Mouse (Mus musculus) adrenal gland, adult (tissue): ENCODE data around the gene Helt.

Experiments used
- DNase-seq, 2 experiments: peaks; one replicate each; pipeline ENCODE4 v3.0.0; 2022 to 2023; ENCODE audit warnings: low spot score in 1 of 2; ENCODE audit not compliant: inconsistent age in 2 of 2

The Helt gene

DNA sequence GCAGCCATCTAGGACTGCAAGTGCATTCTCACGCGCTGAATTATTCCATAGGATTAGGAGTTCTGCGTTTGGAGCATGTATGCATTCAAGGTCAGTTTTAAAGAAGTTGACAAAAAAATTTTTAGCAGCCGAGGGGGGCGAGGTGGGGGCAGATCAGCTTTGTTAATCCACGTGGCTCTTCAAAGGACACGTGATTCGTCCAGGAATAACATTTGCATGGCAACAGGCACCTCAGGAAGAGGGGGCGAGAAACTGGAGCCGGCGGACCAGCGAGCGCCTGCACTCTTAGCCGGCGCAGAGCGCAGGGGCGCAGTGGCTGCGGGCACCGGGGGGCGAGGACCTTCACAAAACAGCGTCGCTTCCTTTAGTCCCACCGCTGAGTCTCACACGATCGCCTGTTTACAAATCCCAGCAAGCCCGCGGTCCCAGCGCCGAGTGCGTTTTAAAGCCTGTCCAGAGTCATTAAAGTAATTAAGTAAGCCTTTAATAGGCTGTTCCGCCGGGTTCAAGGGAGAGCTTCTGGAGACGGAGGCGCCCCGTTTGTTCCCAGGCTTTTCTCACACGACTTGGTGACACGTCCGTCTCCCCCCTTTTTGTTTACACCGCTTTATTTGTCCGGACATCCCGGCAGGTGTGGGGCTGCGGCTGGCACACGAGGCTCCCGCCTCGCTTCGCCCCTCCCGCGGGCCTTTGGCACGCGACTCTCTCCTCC is at the start of gene Helt:
Helt (minus strand) TSS at position 491 of the 712 bp plus-strand sequence.
- peak in 1 of 2 experiments; percentile 41 for DNase-seq

- DNase-seq, result no peak
Measured at GRCm38 (mm10) chr8:46342272-46342671, 47.8 kb upstream of the Helt start.

DNA sequence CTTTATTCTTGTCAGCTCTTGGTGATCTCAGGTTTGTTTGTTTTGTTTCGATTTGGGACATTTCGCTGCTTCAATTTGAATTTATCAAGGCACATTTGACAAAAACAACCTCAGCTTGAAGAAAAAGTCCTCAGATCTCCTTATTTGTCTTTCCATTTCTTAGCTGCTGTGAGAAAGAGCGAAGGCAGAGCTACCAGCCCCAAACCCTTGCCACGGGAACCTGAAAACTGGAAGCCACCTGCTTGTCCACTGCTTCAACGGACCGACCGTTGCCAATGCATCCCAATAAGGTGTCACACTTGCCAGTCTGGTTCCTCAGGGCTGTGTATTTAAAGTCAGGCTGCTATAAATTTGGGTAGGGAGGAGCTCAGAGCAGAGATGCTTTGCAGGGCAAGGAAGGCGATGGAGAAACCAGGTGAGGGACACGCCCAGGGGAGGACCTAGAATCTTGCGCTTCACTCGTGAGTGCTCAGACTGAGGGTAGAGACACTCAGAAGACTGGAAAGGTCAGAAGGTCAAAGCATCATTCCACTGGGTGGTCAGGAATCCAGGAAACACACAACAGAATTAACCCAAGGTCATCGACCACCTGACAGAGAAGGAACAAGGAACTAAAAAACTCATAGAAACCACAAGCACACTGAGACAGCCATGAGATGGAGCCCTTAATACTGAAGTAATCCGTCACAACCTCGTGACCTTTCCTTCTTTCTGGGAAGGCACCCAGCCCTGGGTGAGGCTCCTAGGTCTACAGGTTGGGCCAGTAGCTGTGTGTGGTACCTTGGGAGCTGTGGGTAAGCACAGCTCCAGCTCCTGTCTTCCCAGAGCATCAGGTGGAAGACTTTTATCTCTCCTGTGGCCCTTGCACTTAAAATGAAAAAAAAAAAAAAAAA is 46.2 kb upstream of the Helt start:
- DNase-seq, result no peak

DNA sequence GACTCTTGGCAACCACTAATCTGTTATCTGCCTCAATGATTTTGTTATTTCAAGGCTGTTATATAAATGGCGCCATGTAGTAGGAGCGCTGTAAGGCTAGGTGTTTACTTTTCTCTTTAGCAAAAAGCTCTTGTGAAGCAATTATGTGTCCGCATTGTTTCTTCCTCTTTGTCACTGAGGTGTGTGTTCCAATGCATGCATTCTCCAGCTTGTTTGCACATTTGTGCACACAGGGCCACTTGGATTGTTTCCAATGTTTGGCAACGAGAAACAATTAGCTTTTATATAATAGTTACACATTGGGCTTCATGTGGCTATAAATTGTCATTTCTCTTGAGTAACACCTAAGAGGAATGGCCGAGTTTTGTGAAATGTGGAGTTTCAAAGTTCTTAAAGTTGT is 44.8 kb upstream of the Helt start:
- DNase-seq, result no peak

- DNase-seq, result no peak
Measured at GRCm38 (mm10) chr8:46336351-46336750, 41.9 kb upstream of the Helt start.

DNA sequence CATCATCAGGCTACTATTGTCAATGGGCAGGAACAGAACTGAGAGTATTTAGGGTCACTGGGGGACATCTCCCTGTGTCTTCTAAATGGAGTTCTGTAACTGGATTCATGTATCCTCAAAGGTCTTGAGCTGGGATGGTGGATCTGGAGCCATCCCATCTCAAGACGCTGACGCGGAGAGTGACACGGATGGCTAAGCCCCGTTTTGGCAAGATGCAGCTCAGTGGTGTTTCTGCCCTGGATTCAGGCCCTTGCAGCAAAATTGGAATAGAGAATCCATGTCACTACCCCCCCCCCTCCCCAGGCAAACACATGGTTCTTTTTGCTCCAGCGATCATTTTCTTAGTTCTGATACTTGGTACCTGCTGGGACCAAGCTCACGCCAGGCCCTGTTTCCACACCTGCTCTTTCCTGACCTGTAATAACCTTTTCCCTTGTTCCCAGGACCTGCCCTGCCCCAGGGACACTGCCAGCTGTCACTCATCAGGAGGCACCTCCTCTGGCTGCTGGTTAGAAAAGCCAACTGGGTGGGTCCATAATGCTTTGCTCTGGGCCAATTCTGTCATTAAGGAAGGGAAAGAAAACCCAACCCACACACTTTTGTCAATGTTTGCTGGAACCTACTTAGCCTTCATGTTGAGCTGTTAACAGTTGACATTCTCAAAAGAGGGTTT is 38.1 kb upstream of the Helt start:
- peak in 1 of 2 experiments; percentile 19 for DNase-seq

GRCm38 (mm10) chr8:46331801-46332200 is 37.3 kb upstream of the Helt start:
- DNase-seq, result peak in 1 of 2 experiments; percentile 32

DNA sequence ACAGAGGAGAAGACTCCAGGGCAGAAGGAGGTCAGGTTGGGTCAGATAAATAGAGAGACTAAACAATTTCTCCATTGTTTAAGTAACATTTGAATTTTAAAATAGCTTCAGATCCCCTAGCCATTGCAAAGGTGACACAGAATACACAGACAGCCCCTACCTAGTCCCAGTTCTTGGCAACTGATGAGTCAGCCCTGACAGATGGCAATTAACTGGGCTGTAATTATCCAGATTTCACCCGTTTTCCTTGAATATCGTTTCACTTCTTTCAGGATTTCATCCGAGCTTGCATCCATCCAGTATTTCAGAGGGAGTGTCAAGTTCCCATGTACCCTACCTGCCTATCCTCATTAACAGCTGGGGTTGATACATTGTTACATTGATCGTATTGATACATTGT is 34.9 kb upstream of the Helt start:
- no peak for DNase-seq

- DNase-seq, result no peak
Measured at GRCm38 (mm10) chr8:46327284-46327683, 32.8 kb upstream of the Helt start.

DNA sequence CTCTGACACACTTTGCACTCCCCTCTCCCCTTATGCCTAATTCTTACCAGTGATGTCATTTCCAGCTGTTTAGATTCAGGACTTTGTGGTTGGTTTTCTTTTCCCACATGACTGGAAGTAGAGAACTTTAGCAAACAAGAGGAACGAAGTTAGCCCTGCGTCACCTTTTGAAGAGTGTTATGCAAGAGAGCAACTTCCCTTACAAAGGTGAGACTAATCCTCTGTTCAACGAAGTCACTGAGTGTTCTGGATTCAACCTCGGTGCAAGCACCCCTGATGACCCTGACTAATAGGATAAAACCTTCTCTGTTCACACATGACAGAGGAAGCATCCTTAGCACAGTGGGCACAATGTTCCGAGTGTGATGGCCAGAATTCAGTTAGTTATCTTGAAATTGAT is 32.2 kb upstream of the Helt start:
- no peak for DNase-seq

GRCm38 (mm10) chr8:46324676-46325075 is 30.2 kb upstream of the Helt start:
- no peak for DNase-seq

- DNase-seq, result peak in 1 of 2 experiments; percentile 41
Measured at GRCm38 (mm10) chr8:46323672-46324191, 29.3 kb upstream of the Helt start.

DNA sequence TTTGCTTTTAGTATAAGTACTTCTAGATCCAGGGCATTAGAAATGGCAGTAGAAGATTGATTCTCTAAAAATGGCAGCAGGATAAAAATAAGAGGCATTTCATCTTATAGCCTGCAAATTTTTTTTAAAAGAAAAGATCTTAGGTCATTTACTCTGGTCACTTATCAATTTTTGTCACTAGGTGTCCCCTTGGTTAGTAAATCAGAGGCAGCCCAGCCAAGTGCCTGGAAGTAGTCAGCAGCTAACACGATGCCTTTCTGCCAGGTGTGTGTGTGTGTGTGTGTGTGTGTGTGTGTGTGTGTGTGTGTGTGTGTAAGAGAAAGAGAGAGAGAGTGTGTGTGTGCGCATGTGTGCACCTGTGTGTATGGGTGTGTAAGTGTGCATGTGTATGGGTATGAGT is 28.4 kb upstream of the Helt start:
- DNase-seq, result no peak

DNA sequence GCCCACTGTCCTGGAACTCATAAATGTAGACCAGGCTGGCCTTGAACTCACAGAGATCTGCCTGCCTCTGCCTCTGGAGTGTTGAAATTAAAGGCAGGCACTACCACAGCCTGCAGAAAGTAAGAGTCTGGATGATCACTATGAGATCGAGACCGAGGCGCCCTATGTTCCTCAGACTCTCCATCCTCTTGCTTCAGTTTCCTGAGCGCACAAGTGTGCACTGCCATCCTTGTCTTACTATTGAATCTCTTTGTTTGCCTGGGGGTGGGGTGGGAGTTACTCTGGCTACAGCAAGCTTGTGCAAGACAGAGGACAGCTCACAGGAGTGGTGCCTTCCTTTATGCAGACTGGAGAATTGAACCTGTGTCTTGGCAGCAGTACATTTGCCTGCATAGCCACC is 27.9 kb upstream of the Helt start:
- DNase-seq, result no peak

GRCm38 (mm10) chr8:46318802-46319201 is 24.3 kb upstream of the Helt start:
- DNase-seq, result peak in 1 of 2 experiments; percentile 47

DNA sequence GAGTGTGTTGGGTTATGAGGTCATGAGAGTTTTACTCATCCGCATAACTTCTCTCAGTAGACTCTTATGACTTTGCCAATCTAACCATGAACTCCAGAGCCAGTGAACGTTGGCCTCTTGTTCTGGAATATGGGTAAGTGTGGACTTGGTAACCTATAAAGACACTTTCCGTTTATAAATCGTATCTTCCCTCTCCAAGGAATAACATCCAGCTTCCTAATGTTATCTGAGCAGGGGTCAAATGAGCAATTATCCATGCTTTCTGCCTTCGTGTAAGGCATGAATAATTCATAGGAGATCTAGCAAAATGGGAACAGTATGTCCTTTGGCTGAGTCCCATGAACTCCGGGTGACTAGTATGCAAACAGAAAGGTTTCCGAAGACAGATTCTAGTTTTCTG is 22.7 kb upstream of the Helt start:
- DNase-seq, result peak in 1 of 2 experiments; percentile 34

GRCm38 (mm10) chr8:46313798-46314197 is 19.3 kb upstream of the Helt start:
- DNase-seq, result no peak

DNA sequence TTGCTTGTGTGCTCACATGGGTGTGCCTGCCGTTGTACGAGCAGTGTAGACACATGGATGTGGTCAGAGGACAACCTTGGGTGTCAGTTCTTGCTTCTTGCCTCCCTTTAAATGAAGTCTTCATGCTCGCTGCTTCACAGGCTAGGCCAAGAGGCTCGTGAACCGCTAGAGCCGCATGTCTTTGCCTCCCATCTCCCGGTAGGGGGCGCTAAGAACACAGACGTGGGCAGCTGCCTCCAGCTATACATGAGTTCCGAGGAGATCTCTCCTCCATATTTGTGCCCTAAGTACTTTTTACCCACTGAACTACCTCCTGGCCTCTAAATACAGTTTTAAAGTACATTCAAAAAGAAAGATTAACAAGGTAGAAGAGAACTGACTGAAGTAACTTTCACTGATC is 16.7 kb upstream of the Helt start:
- DNase-seq, result peak; percentile 84 to 93

DNA sequence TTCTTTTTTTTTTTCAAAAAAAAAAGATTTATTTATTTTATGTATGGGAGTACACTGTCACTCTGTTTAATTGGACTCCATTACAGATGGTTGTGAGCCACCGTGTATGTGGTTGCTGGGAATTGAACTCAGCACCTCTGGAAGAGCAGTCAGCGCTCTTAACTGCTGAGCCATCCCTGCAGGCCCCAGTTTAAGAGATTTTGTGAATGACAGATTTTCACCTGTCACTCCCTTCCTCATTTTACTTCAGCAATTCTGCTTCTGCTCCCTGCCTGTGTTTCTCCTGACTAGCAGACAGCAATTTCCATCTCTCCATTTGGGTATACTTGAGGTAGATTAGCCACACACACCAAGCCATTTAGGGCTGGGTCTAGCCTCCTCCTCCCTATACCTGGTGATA is 13.7 kb upstream of the Helt start:
- DNase-seq, result no peak

- peak; percentile 25 to 82 for DNase-seq
Measured at GRCm38 (mm10) chr8:46305733-46306349, 11.4 kb upstream of the Helt start.

DNA sequence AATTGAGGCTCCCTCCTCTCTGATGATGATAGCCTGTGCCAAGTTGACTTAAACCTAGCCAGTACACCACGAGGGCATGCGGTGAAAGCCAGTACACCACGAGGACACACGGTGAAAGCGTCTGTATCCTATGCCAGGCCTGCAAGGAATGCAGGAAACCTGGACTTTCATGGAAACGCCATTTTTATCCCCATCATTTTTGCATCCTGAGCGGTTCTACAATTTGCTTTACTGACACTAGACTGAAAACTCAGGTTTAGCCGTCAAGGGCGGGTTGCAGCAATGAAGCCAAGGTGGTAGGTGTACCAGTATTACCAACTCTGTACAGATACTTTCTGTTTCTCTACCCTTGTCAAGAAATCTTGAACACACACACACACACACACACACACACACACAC is 7.7 kb upstream of the Helt start:
- no peak for DNase-seq
